Mouse (Mus musculus) mouse trophoblast stem cell (cell line): ENCODE data around the gene Pcyox1.
"Not testable (repeated sequence)": the region's sequence is repeated elsewhere in the genome, so short reads cannot be mapped to it uniquely, and the experiment has no call there.

Experiments used
- in situ Hi-C, 2 experiments: fragments of 300-500 bp; cut with MseI, MboI; formaldehyde crosslinking; loops; 2 replicates in 1 of 2; 3 replicates in 1 of 2; pipeline ENCODE4 v1.15.1; 2025

The Pcyox1 gene

GRCm38 (mm10) chr6:86366125-86366852 lies 30.7 kb downstream of the Pcyox1 start:
- in situ Hi-C loops: no loop called here

- in situ Hi-C loops: no loop called here
Measured at GRCm38 (mm10) chr6:86365371-86366124, 31.4 kb downstream of the Pcyox1 start, which contains the start of gene Fam136a. Gene Fam136a, plus strand, starts transcription at chr6:86365646.

- in situ Hi-C loops: no loop called here
Measured at GRCm38 (mm10) chr6:86364442-86365141, 32.4 kb downstream of the Pcyox1 start.

GRCm38 (mm10) chr6:86361373-86361772 lies 35.6 kb downstream of the Pcyox1 start:
- in situ Hi-C loops: no loop called here

DNA sequence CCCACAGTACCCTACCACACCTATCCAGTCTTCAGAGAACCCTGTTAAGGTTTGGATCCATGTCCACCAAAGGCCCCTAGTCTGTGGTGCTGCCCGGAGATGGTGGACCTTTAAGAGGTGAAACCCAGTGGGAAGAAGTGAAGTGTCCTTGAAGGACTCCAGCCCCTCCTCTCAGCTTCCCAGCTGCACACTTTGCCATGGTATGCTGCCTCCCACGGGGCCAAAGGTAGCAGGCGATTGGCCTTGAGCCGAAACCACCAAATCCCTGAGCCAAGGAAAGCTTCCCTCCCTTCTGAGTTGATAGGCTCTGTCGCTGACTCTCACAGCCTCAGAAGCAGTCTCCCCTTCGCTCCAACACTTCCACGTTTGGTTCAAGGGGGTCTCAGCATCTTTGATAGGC lies 36.3 kb downstream of the Pcyox1 start:
- in situ Hi-C loops: no loop called here

GRCm38 (mm10) chr6:86356956-86357355 lies 40.0 kb downstream of the Pcyox1 start:
- in situ Hi-C loops: loop anchor here (10.0 kb wide), 1 partner anchor 232 kb away; no protein-coding TSS in a partner anchor

DNA sequence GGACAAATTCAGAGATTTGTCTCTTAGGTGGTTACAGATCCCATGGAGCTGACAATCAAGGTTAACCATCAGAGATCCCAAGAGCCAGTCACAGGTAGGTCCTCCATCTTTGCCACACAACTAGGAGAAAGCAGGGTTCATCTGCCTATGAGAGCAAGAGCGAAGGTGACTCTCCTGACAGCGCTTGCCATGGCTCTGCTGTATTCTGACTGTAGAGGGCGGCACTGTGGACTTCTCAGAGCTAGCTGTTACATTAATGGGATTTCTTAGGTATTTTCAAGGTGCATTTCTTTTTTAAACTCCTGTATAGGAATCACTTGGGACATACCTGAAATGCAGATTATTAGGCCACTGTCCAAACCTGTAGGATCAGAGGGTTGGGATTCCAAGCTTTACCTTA lies 42.0 kb downstream of the Pcyox1 start:
- in situ Hi-C loops: loop anchor here (10.0 kb wide), 1 partner anchor 230 kb away; no protein-coding TSS in a partner anchor

DNA sequence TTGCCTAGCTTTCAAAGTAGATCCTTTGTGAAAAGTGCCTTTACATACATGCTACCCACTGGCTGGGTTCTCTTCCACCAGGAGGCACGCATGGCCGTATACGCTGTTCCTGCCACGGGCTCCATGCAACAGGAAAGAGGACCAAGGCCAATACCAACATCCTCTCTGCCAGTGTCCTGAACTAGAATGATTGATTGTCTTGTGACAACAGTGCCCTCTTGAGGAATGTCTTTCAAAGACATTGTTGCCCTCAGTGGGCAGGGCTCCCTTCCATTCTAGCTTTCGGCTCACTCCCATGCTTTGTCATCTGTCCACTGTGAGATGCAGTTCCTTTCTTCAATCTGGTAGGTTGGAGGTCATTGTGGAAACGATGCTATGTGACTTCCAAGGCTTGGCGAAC lies 47.7 kb downstream of the Pcyox1 start:
- in situ Hi-C loops: no loop called here

GRCm38 (mm10) chr6:86346063-86346462 lies 50.9 kb downstream of the Pcyox1 start:
- in situ Hi-C loops: no loop called here

- in situ Hi-C loops: no loop called here
Measured at GRCm38 (mm10) chr6:86343656-86344055, 53.3 kb downstream of the Pcyox1 start.

GRCm38 (mm10) chr6:86336340-86336739 lies 60.6 kb downstream of the Pcyox1 start:
- in situ Hi-C loops: not testable (repeated sequence)
